Mouse (Mus musculus) monocyte, adult 5-6 weeks (primary cell): ENCODE data around the gene Nme1. TPM values are rescaled to one million over a fixed set of nuclear protein-coding genes. Genes with fewer than 3 reads are reported as not detected.
"Not testable (repeated sequence)": the region's sequence is repeated elsewhere in the genome, so short reads cannot be mapped to it uniquely, and the experiment has no call there.

ENCODE experiments used
- ATAC-seq: fragments of 153-309, 156-312 bp; replicated peaks from 2 replicates; pipeline ENCODE4 v1.8.0; 2017; ENCODE audit warnings: mild to moderate bottlenecking; ENCODE audit not compliant: low TSS enrichment, insufficient number of reproducible peaks, severe bottlenecking, poor library complexity, low FRiP score
- total RNA-seq: library from RNA; stranded (forward); fragments of 200-1000, 200-491, 200-594 nt; gene quantifications from 3 replicates; pipeline ENCODE4 v1.2.3, GENCODE M21; 2017

Gene Nme1
- total RNA-seq, 1 experiment from 2014 or later = 18.0 TPM

DNA sequence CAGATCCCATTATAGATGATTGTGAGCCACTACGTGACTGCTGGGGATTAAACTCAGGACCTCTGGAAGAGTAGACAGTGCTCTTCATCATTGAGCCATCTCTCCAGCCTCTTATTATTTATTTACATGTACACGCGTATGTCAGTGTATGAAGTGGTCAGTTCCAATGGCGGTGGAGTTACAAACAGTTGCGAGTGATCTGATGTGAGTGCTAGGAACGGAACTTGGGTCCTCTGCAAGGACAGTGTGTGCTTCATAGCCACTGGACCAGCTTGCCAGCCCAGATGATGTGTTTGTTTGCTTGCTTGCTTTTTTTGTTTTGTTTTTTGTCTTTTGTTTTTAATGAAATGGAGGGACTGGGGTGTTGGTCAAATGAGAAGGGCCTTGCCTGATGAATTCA lies 850 bp upstream of the Nme1 start:
- ATAC-seq = no peak

DNA sequence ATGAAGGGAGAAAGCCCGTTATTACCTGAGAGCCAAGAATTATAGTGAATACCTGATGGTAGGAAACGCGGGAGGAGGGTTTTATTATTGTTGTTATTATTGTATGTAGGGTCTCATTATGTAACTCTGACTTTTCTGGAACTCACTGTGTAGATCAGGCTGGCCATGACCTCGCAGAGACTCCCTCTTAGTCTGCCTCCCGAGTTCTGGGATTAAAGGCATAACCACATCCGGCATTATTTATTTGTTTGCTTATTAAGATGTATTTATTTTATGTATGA lies 467 bp upstream of the Nme1 start:
- ATAC-seq = no peak

DNA sequence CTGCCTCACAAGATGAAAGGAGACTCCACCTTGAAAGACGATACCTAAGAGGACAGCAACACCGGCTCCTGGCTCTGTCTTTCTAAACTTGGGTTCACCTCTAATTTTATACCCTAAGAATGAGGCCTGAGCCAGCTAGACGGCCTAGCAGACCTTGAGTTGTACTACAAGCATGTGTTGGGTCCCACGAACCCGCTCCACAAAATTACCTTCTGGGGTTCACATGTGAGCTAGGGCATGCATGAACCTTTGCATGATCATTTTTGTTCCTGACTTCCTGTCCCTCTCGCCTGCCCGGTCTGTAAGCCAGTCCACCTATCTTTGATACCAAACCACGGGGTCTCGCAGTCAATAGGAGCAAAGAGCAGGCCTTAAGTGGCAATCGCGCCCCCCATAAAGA lies 940 bp downstream of the Nme1 start:
- ATAC-seq = no peak

DNA sequence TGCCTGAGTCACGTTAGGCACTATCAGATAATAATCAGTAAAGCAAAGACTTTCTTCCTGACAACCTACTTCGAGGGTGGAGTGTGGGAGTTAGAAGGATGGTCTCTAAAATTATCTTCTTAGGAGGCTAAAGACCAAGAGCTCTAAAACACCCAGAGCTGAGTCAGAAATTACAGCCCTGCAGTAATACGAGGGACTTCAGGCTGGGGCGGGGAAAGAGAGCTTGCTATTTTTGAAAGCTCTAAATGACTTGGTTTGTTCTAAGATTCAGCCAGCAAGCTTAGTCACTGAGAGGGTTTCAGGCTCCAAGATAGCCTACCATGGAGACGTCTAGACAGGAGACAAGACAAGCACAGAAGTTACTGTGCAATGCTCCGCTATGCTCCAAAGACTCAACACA lies 2.9 kb downstream of the Nme1 start:
- ATAC-seq = no peak

DNA sequence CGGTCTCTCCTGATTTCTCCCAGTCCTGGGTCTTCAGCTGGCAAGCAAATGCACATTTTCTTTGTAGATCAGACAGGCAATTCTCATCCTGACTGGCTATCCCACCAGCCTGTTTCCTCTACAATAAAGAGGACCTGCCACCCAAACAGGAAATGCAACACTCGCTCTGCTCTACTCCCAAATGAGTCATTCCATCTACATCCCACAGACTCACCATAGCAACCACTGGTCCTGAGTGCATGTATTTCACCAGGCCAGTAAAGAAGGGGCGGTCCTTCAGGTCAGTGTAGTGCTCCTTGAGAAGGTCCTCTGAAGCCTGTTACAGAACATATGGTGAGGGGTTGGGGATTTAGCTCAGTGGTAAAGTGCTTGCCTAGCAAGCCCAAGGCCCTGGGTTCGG lies 5.3 kb downstream of the Nme1 start:
- ATAC-seq = peak; percentile 64

DNA sequence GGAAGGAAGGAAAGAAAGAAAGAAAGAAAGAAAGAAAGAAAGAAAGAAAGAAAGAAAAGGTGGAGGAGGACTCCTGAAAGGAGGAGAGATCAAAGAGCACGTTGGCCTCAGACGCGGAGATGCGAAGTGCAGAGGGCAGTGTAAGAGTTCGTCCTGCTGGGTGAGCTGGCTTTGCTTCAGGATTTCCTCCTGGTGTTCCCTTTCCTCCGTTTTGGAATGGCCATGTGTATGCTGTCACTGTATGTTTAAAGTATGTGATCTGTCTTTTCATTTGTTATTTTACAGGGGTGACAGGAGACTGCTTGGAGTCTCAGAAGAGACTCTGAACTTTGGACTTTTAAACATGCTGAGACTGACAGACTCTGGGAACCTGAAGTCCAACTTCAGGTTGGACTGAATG lies 6.8 kb downstream of the Nme1 start:
- no peak for ATAC-seq

DNA sequence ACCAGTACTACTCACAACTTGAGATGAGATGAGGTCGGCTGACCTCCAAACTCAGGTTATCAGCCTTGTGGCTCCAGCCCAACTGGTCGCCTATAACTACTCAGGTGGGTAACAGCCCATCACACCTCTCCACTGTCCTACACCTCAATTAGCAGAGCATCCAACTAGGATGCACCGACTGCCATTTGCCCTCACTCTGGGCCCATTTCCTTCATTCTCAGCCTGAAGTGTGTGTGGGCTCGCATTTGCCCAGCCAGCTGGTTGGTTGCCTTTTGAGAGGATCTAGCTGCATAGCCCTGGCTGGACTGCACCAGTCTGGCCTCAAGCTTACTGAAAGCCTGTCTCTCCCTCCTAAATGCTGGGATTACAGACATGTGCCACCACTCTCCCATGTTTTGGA lies 10.6 kb downstream of the Nme1 start:
- no peak for ATAC-seq

DNA sequence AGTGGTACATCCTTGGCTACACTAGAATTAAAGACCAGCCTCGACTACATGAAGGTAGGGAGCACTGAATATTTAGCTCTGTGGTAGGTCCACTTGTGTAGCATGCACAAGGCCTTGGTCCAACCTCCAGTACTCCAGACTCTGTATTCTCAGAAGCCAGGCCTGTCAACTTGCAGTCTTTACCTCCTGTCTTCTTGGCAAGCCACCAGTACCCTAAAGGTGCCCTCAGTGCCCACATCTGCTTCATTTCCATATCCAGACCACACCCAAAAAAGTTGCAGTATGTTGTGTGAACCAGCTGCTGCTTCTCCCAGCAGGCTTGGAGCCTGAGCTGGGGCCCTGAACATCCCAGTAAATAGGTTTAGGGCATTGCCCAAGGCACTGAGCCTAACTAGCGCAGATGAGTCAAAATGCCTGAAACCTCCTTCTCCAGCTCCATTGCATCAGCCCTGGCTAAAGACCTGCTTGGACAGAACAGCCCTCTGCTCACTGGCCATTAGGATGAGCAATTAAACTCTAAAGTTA lies 11.2 kb downstream of the Nme1 start:
- no peak for ATAC-seq

DNA sequence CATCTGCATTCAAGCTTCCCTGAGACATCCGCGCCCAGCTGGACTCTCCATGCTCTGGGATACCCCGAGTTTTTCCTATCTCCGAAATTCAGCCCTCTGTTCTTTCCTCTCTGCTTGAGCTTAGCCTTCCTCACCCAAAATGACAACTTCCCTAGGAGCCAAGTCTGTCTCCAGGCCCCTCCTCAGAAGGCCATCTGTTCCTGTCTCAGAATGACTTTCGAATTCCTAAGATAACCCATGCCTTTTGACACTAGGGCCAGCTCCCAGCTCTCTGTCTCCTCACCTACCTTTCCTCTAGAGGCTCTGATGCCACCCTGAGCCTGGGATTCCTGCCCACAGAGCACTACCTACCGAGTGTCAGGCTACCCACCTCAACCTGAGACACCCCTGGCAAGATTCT lies 12.2 kb downstream of the Nme1 start, which contains the start of gene Nme2:
TSS of gene Nme2 (minus strand) at position 101 of the 400 bp plus-strand sequence.
- 0 out of 2 replicates have a peak, but pooled peaks have one; percentile 3 for ATAC-seq

DNA sequence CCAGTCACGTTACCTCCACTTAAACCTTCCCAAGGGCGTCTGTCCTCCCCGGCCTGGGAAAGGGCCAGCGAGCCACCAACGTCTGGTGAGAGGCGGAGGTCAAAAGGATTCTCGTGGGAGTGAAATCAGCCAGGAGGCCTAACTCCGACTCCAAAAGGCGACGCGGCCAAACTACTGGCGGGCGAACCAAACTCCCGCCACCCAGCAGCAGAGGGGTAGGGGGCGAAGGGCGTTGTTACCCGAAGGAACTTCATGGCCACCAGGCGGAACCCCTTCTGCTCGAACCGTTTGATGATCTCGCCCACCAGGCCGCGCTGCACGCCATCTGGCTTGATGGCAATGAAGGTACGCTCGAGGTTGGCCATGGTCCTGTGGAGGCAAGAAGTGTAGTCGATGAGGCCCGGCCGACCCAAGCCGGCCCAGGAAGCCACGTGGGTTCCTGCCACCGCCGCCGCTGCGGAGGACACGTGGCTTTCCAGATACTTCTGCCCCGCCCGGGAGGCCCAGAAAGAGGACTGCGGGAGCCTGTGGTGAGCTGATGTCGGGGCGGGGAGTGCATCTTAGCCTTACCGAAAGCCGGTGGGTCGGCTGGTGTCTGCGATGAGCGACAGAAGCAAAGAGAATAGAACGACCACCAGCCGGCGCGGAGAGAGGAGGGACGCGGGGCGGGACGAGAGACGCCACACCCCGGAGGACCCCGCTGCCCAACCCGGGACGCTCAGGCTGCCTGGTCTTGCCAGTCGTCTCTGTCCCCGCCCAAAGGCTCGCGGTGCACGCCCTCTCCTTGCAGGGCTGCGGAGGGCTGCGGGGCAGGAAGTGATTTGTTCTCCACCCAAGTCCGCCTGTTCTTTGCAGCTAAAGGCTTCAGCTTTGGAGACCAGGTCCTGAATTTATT lies 12.8 kb downstream of the Nme1 start:
- ATAC-seq = peak; percentile 94

DNA sequence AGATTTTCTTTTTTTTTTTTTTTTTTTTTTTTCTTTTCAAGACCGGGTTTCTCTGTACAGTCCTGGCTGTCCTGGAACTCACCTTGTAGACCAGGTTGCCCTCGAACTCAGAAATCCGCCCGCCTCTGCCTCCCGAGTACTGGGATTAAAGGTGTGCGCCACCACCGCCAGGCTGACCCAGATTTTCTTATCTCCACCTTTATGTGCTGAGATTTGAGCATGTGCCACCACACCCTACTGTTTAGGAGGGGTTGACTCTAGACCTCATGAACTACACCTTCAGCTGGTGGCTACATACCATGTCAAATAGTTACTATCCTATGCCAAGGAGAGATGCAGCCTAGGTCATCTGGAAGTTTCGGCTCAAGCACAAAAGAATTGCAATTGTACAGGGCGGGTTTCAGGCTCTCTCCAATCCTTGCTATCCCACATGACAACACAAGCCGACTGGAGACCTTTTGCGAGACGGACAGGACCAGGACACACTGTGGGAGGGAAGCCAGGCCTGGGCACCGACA lies 13.5 kb downstream of the Nme1 start:
- ATAC-seq = no peak

DNA sequence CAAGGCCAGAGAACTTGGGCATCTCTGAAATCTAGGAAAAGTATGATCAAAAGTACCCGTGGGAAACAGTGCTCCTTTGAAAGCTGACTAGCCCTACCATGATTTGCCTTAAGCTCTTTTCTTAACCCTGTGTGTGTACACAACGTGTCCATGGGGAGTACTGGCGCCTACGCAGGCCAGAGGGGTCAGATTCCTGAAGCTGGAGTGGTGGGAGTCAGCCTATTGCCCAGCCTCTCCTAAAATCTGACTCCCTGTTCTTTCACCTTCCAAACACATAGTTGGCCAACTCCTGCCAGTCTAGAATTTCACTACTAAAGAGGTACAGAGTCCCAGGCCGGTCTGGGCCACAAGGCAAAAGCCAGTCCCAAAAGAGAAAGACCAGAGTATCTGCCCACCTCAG lies 15.9 kb downstream of the Nme1 start:
- no peak for ATAC-seq

DNA sequence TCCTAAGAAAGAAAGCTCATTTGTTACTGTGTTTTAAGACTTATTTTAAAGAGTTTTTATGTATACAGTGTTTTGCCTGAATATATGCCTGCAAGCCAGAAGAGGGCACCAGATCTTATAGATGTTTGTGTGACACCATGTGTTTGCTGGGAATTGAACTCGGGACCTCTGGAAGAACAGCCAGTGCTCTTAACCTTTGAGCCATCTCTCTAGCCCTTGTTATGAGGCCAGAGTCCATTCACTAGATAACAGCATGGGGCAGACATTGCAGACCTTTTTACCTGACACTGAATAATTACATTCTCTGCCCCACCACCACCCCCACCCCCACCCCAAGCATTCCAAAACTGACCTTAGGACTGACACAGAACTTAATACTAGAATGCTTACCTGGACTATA lies 18.3 kb downstream of the Nme1 start:
- no peak for ATAC-seq

DNA sequence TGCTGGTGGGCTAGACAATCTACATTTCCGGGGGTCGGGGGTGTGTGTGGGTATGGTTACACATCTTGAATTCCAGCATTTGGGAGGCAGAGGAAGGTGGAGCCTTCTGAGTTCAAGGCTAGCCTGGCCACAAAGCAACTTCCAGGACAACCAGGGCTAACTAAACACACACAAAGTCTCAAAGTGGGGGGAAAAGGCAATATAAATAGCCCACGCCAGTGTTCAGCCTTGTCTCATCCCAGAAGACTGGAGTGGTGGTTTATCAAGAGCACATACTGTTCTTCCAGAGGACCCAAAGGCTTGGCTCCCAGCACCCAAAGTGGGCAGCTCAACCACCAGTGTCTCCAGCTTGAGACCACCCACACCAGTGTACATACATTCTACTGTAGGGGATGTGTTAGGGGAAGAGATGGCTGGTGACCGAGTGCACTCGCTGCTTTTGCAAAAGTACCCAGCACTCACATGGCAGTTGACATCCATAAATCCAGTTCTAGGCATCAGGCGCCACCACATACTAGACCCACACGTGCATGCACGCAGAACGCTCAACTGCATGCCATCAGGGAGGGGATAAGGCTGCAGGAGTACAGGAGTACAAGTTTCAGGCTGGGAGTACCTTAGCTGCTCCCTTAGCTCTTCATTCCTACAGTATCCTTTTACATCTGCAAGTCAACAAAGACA lies 19.3 kb downstream of the Nme1 start:
- ATAC-seq = no peak

DNA sequence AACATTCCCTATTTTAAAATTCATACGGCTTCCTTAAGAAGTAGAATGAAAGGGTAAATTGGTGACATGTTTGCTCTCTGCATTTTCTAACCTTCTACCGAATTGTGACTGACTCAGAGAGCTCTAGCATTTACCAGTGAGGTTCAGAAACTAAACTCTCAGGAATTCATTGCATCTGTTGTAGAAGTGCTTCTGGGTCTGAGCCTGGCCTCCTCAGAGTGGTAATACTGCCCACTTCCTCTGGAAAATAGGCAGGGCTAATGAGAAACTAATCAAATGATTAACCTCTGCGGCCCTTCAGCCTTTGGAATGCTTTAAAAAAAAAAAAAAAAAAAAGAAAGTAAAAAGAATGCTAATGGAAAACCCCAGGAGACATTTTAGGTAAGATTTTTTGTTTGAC lies 23.3 kb downstream of the Nme1 start:
- no peak for ATAC-seq

DNA sequence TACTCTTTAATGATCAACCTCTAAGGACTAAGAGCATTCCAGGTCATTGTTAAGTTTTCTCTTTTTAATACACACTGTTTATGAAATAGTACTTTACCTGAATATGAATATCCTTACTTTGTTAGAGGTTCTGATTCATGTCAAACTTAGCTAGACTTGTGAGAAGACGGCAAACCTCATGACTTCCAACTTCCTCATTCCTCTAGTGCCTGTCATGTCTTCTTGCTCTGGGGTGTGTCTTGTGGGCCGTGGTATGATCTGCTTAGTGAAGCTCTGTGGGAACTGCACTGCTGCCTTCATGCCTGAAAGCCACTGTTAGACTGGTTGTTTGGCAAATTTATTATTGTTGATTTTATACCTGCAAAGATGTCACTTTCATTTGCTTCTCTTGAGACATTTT lies 27.4 kb downstream of the Nme1 start:
- ATAC-seq = 0 out of 2 replicates have a peak, but pooled peaks have one; percentile 70

DNA sequence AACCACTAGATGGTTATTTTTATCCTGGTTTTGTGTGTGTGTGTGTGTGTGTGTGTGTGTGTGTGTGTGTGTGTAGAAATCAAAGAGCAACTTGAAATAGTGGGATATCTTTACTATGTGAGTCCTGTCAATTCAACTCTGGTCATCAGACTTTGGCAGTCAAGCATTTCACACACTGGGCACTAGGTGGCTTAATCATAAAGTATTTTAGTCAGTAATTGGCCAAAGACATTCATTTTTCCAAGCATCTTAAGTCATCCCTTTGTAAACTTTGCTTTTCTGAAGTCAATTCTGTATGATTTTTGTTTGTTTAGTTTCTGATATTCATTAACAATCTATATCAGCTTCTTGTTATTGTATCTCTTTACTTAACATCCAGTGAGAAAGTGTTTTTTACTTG lies 39.2 kb downstream of the Nme1 start:
- ATAC-seq = no peak

DNA sequence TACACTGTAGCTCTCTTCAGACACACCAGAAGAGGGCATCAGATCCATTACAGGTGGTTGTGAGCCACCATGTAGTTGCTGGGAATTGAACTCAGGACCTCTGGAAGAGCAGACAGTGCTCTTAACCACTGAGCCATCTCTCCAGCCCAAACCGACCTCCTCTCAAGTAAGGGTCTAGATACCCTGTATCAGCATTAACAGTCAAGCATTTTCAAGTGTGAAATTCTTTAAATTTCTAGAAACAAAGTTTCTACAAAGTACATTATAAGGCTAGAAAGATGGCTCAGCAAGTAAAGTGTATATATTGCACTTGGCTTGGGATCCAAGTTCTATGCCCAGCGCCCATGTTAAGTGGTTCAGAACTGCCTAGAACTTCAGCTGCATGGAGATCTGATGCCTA lies 53.3 kb downstream of the Nme1 start:
- not testable (repeated sequence) for ATAC-seq

DNA sequence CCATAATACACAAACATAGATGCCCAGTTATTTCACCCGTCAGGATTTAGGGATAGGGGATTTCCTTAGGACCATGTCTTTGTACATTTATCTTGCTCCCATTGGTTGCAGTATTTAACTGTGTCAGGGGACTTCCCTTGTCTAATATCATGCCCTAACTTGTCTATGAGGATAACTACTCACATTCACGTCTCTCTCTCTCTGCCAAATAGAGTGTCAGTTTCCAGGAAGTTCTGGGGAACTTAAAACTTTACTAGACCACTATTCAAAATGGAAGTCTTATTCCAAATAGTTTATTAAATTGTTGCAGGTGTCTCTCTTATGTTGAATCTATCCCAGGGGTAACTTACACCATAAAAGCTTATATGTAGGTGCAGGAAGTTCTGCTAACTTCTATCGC lies 56.7 kb downstream of the Nme1 start:
- ATAC-seq = no peak

DNA sequence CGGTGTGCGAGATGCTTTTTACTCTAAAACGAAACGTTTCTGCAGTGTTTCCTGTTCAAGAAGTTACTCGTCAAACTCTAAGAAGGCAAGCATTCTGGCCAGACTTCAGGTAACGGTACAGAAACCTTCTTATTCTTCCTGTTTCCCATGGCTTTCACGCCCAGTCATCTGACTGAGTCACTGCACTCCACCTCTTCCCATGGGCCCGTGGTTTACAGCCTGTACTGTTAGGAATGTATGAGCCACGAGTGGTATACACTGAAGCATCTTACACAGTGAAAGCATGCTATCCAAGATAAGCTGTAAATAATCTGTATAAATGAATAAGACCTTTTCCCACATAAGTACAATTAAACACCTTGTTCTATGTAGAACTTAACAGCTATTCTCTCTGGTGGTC lies 59.5 kb downstream of the Nme1 start:
- ATAC-seq = no peak
